Mouse (Mus musculus): ENCODE results near the gene Runx1.

GRCm38 (mm10) chr16:92822676-92823075, 3.3 kb downstream of the Runx1 start:
- TF ChIP-seq CTCF (IDR thresholded peaks at IDR 0.05; ENCODE audit: control insufficient read depth, insufficient read depth, insufficient replicate concordance, low read depth, low read length) = no peak
- TF ChIP-seq POLR2A (IDR thresholded peaks at IDR 0.05; ENCODE audit: control insufficient read depth, low read depth, low read length) = no peak
